Mouse (Mus musculus): ENCODE data around the gene Flrt1. TPM values are rescaled to one million over a fixed set of nuclear protein-coding genes. Genes with fewer than 3 reads are reported as not detected.
"Not testable (repeated sequence)": the region's sequence is repeated elsewhere in the genome, so short reads cannot be mapped to it uniquely, and the experiment has no call there.

The Flrt1 gene
- polyA plus RNA-seq, 1 experiment = 0.37 TPM

- no peak for DNase-seq (ENCODE audit: low spot score)
Measured at GRCm38 (mm10) chr19:7103349-7103992, 2.1 kb downstream of the Flrt1 start.

GRCm38 (mm10) chr19:7102039-7102438, 3.5 kb downstream of the Flrt1 start:
- no peak for DNase-seq (ENCODE audit: low spot score)

- DNase-seq (ENCODE audit: low spot score) = no peak
Measured at GRCm38 (mm10) chr19:7099620-7100155, 5.8 kb downstream of the Flrt1 start.

- DNase-seq (ENCODE audit: low spot score) = no peak
Measured at GRCm38 (mm10) chr19:7092756-7093155, 12.8 kb downstream of the Flrt1 start.

- DNase-seq (ENCODE audit: low spot score) = no peak
Measured at GRCm38 (mm10) chr19:7091448-7092050, 14.0 kb downstream of the Flrt1 start.

- no peak for DNase-seq (ENCODE audit: low spot score)
Measured at GRCm38 (mm10) chr19:7090369-7091064, 15.0 kb downstream of the Flrt1 start.

- DNase-seq (ENCODE audit: low spot score) = no peak
Measured at GRCm38 (mm10) chr19:7089842-7090251, 15.7 kb downstream of the Flrt1 start.

GRCm38 (mm10) chr19:7089050-7089449, 16.5 kb downstream of the Flrt1 start:
- DNase-seq (ENCODE audit: low spot score) = no peak

- DNase-seq (ENCODE audit: low spot score) = no peak
Measured at GRCm38 (mm10) chr19:7088558-7088957, 17.0 kb downstream of the Flrt1 start.

- no peak for DNase-seq (ENCODE audit: low spot score)
Measured at GRCm38 (mm10) chr19:7084734-7085133, 20.8 kb downstream of the Flrt1 start.

GRCm38 (mm10) chr19:7083035-7083794, 22.3 kb downstream of the Flrt1 start:
- no peak for DNase-seq (ENCODE audit: low spot score)

GRCm38 (mm10) chr19:7081516-7082266, 23.8 kb downstream of the Flrt1 start:
- DNase-seq (ENCODE audit: low spot score) = no peak

- no peak for DNase-seq (ENCODE audit: low spot score)
Measured at GRCm38 (mm10) chr19:7078271-7078670, 27.3 kb downstream of the Flrt1 start.

GRCm38 (mm10) chr19:7077666-7078065, 27.9 kb downstream of the Flrt1 start:
- DNase-seq (ENCODE audit: low spot score) = no peak

- not testable (repeated sequence) for DNase-seq (ENCODE audit: low spot score)
Measured at GRCm38 (mm10) chr19:7075336-7075735, 30.2 kb downstream of the Flrt1 start.

- DNase-seq (ENCODE audit: low spot score) = no peak
Measured at GRCm38 (mm10) chr19:7073997-7074781, 31.3 kb downstream of the Flrt1 start.

- no peak for DNase-seq (ENCODE audit: low spot score)
Measured at GRCm38 (mm10) chr19:7072221-7072620, 33.3 kb downstream of the Flrt1 start.

GRCm38 (mm10) chr19:7070775-7071174, 34.8 kb downstream of the Flrt1 start:
- DNase-seq (ENCODE audit: low spot score) = no peak

GRCm38 (mm10) chr19:7069781-7070763, 35.5 kb downstream of the Flrt1 start:
- no peak for DNase-seq (ENCODE audit: low spot score)
